In the genomic region with DNA sequence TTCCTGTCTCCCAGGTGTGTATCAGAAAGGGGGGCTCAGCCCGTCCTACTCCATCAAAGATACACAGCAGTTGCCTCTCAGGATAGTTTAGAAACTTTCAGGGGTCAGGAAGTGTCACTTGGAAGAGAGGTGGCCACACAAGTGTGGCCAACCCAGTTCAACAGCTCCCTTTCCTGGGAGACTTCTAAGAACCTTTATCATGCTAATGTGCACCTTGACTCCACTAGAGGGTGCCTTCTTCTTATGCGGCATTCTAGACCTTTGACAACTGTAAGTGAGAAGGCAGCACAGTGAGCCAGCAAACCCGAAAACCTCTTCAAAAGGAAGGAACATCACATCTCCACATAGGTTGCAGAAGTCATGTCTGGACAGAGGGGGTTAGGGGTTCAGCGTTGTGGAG, we compare ENCODE assay signal across 8 mouse cellular contexts.
A peak's percentile ranks its signal among the peaks of the same experiment; 100 is the strongest.
DNase-seq lines count a peak whose midpoint lies in the region; TF ChIP-seq lines count a peak whose summit lies in the region.

No protein-coding gene starts in this region.

- peak; percentile 49 for DNase-seq in adrenal gland, adult 2 months
- no peak for DNase-seq in adrenal gland, adult 18-20 months (ENCODE audit: low spot score in 2 of 2)
- peak; percentile 10 to 30 for DNase-seq in left cerebral cortex, postnatal 25 days (ENCODE audit: low spot score in 2 of 2)
- DNase-seq in left cerebral cortex, postnatal 36 days (ENCODE audit: low spot score in 2 of 2): no peak
- DNase-seq in c-Kit-positive CD71-negative TER-119-negative erythroid progenitor cells, embryonic 14.5 days (ENCODE audit: low read depth): peak; percentile 32
- DNase-seq in kidney, adult 2 months: peak; percentile 61
- DNase-seq in splenic B cell, adult 2 months (ENCODE audit: low read depth, low spot score): peak; percentile 58
- no peak for DNase-seq in natural killer cell, adult 2 months (ENCODE audit: low spot score in 2 of 2)

- H3K27me3 ChIP-seq in kidney, adult 2 months (replicated peaks; ENCODE audit: control insufficient read depth, insufficient read depth, low read length): no peaks in the 10 kb centered on the region
- no peaks in the 10 kb centered on the region; the same call in 1 of the 2 replicates for H3K27me3 ChIP-seq in splenic B cell, adult 2 months (ENCODE audit: control insufficient read depth, insufficient read depth, low read length, poor library complexity, severe bottlenecking)

- TF ChIP-seq POLR2A in kidney, adult 2 months (IDR thresholded peaks at IDR 0.05; ENCODE audit: low read depth, low read length): no peak

- intact Hi-C loops in left cerebral cortex, postnatal 25 days (cut with DNase I): loop anchor here (10.0 kb wide), 1 partner anchor 209 kb away; no protein-coding TSS in a partner anchor
- intact Hi-C loops in left cerebral cortex, postnatal 36 days (cut with DNase I): loop anchor here (5.0 kb wide), 2 partner anchors 66 to 146 kb away; no protein-coding TSS in a partner anchor

- H3K36me3 ChIP-seq in kidney, adult 2 months (ENCODE audit: control insufficient read depth, insufficient read depth, low read length): no peaks in the 10 kb centered on the region
- no peaks in the 10 kb centered on the region for H3K36me3 ChIP-seq in splenic B cell, adult 2 months (ENCODE audit: control insufficient read depth, insufficient read depth, low read length, poor library complexity, severe bottlenecking)

- WGBS in kidney, adult 2 months: 19% methylated on average over 4 of the region's 4 CpGs

- no peak overlapping the region for H3K27ac ChIP-seq in kidney, adult 2 months (ENCODE audit: insufficient read depth, low read depth, low read length)

- H3K4me1 ChIP-seq in kidney, adult 2 months (ENCODE audit: control insufficient read depth, insufficient read depth, low read length): no peaks in the 10 kb centered on the region

- no peak overlapping the region for H3K4me3 ChIP-seq in kidney, adult 2 months (ENCODE audit: insufficient read depth, low read depth, low read length)

- peak; percentile 54 for TF ChIP-seq CTCF in kidney, adult 2 months (conservative IDR thresholded peaks at IDR 0.05; ENCODE audit: insufficient read depth, insufficient read length, low read depth, low read length)

Comparison
In these comparisons a context has a peak if more than half of its experiments do, and no peak if none do; other contexts are left out.
1. DNase-seq: peak in adrenal gland, adult 2 months (single experiment), left cerebral cortex, postnatal 25 days (2 of 2), c-Kit-positive CD71-negative TER-119-negative erythroid progenitor cells, embryonic 14.5 days (single experiment), kidney, adult 2 months (single experiment) and splenic B cell, adult 2 months (single experiment); none in adrenal gland, adult 18-20 months (0 of 2), left cerebral cortex, postnatal 36 days (0 of 2) and natural killer cell, adult 2 months (0 of 2).